8 mouse cellular contexts compared by ENCODE assay signal in genomic region chr14:61597968-61598367, GRCm38 (mm10). TPM values are rescaled to one million over a fixed set of nuclear protein-coding genes. Genes with fewer than 3 reads are reported as not detected.
DNase-seq lines count a peak whose midpoint lies in the region; ATAC-seq and TF ChIP-seq lines count a peak whose summit lies in the region.

TSS of gene Trim13 (plus strand) at chr14:61598247.

- DNase-seq in layer of hippocampus, adult 18-20 months (ENCODE audit: low spot score in 2 of 2) = no peak
- DNase-seq in layer of hippocampus, adult 9-11 months = no peak
- DNase-seq in brain, embryonic 14.5 days (ENCODE audit: low read depth) = no peak
- DNase-seq in hindbrain, embryonic 10.5 days (ENCODE audit: low spot score) = no peak
- peak; percentile 33 for DNase-seq in liver, embryonic 13.5 days
- peak; percentile 79 for DNase-seq in thymus, postnatal 0 days (ENCODE audit: low spot score)
- DNase-seq in adrenal gland, postnatal 10 days = no peak
- no peak for DNase-seq in spleen, postnatal 36 days (ENCODE audit: low spot score in 2 of 2)

- no peaks in the 10 kb centered on the region for H3K9me3 ChIP-seq in hindbrain, embryonic 10.5 days
- no peaks in the 10 kb centered on the region for H3K9me3 ChIP-seq in liver, embryonic 13.5 days (replicated peaks)

- H3K27me3 ChIP-seq in hindbrain, embryonic 10.5 days (ENCODE audit: insufficient read depth, poor library complexity, severe bottlenecking) = no peaks in the 10 kb centered on the region
- H3K27me3 ChIP-seq in liver, embryonic 13.5 days = no peaks in the 10 kb centered on the region

- 48% methylated on average over 5 of the region's 5 CpGs for WGBS in hindbrain, embryonic 10.5 days
- WGBS in liver, embryonic 13.5 days (ENCODE audit: insufficient replicate concordance) = 15% methylated on average over 5 of the region's 5 CpGs

- no peaks in the 10 kb centered on the region for H3K36me3 ChIP-seq in hindbrain, embryonic 10.5 days
- H3K36me3 ChIP-seq in liver, embryonic 13.5 days = 0 out of 2 replicates have a peak, but pooled peaks cover 7% of the 10 kb centered on the region

- peak within 1 kb of the TSS; percentile 89 for H3K27ac ChIP-seq in hindbrain, embryonic 10.5 days
- peak within 1 kb of the TSS; percentile 81 for H3K27ac ChIP-seq in liver, embryonic 13.5 days

- peak within 1 kb of the TSS; percentile 70 for H3K4me2 ChIP-seq in liver, embryonic 13.5 days

- TF ChIP-seq POLR2A in brain, embryonic 14.5 days (IDR thresholded peaks at IDR 0.05; ENCODE audit: borderline replicate concordance, extremely low read depth, insufficient read depth, insufficient read length, poor library complexity, severe bottlenecking) = no peak

- ATAC-seq in liver, embryonic 13.5 days (ENCODE audit: low read depth) = peak; percentile 38; the same call in 1 of the 2 replicates

- H3K9ac ChIP-seq in liver, embryonic 13.5 days = peak within 1 kb of the TSS; percentile 87

- TF ChIP-seq CTCF in brain, embryonic 14.5 days (IDR thresholded peaks at IDR 0.05; ENCODE audit: borderline replicate concordance, extremely low read depth, insufficient read depth, insufficient read length) = no peak

- H3K4me1 ChIP-seq in hindbrain, embryonic 10.5 days (replicated peaks) = peaks cover 9% of the 10 kb centered on the region
- peaks cover 35% of the 10 kb centered on the region for H3K4me1 ChIP-seq in liver, embryonic 13.5 days (replicated peaks)

- peak within 1 kb of the TSS; percentile 74 for H3K4me3 ChIP-seq in hindbrain, embryonic 10.5 days
- H3K4me3 ChIP-seq in liver, embryonic 13.5 days (replicated peaks) = peak within 1 kb of the TSS; percentile 76

RNA-seq across cellular contexts. Expression of gene Trim13, which starts in this region (rescaled TPM):
- 10 to 100 TPM; 12.1 to 12.5 TPM for total RNA-seq in layer of hippocampus, adult 18-20 months (2021)
- 27.7 and 32.6 TPM in 2 replicates for polyA plus RNA-seq in brain, embryonic 14.5 days (2012; rRNA removed)
- 15.2 and 22.6 TPM in 2 replicates for polyA plus RNA-seq in hindbrain, embryonic 10.5 days (2016; fragmentation: Nextera tagmentation; extraction: Ambion mirVana)
- polyA plus RNA-seq in liver, embryonic 13.5 days (2015; fragmentation: Nextera tagmentation; extraction: Ambion mirVana) = 6.8 and 7.0 TPM in 2 replicates
- polyA plus RNA-seq in thymus, postnatal 0 days (2015; fragmentation: Nextera tagmentation; extraction: Ambion mirVana) = 18.2 and 19.2 TPM in 2 replicates
- total RNA-seq in adrenal gland, postnatal 10 days (2021) = 10 to 100 TPM in 1 of 2 experiments, 1 to 10 TPM in 1; 7.4 to 10.7 TPM

Comparison
In these comparisons a context has a peak if more than half of its experiments do, and no peak if none do; other contexts are left out.
1. DNase-seq: peak in liver, embryonic 13.5 days (single experiment) and thymus, postnatal 0 days (single experiment); none in layer of hippocampus, adult 18-20 months (0 of 2), layer of hippocampus, adult 9-11 months (single experiment), brain, embryonic 14.5 days (single experiment), hindbrain, embryonic 10.5 days (single experiment), adrenal gland, postnatal 10 days (single experiment) and spleen, postnatal 36 days (0 of 2).